Mouse (Mus musculus) left cerebral cortex, adult 18-20 months (tissue): ENCODE measurements at regions not wholly inside any gene's neighbourhood (a gene's known extent, or its start where the extent isn't known, plus 50 kb on each side); places are given as distances from the start of the nearest gene placed in this dataset.

Experiments used
- DNase-seq, 2 experiments: peaks; one replicate each; pipeline ENCODE4 v3.0.0; 2021 to 2022; ENCODE audit warnings: low spot score in 2 of 2, mixed read lengths in 1 of 2

- DNase-seq = no peak
Observed at GRCm38 (mm10) chr14:100610017-100610760, 325.7 kb upstream of the Klf12 start.

DNA sequence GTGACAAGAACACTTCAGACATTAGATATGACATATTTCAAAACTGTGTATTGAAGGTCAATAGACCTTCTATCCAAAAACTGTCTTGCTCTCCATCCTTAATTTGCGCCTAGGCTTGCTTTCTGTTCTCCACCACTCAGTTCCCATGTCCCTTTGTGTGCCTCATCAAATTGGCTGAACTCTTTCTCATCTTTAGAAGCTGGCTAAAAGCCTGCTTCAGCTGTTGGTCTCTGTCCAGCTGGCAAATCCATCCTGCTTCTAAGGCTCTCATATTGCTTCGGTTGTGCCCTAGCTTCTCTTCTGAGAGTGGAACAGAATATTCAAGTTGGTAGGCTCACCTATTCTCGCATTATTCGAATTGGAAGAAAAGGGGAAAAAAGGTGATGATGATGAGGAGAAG, 322.6 kb upstream of the Klf12 start:
- DNase-seq = no peak

DNA sequence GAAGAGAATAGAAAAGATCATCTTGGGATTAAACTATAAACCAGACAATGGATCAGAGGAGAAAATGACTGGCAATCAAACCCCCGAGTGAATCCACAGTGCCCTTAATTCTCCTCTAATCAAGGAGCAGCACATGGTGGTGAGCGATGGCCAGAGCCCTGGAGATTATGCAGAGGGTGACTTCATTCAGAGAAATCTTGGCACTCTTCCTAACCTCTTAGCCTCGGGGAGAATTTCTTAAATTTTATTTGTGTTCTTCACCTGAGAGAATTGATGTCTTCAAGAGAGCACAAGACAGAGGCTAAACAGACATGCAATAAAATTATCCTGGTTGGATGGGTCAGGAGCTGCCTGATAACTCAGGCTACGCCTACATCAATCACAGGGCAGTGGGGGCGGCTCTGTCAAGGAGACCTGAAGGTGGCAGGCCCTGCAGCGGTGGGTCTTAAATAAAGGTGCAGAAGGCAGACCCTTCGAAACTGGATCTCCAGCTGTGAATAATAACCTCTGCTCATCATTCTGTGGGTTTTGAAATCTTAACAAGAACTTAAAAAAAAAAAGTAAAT, 316.5 kb upstream of the Klf12 start:
- no peak for DNase-seq

DNA sequence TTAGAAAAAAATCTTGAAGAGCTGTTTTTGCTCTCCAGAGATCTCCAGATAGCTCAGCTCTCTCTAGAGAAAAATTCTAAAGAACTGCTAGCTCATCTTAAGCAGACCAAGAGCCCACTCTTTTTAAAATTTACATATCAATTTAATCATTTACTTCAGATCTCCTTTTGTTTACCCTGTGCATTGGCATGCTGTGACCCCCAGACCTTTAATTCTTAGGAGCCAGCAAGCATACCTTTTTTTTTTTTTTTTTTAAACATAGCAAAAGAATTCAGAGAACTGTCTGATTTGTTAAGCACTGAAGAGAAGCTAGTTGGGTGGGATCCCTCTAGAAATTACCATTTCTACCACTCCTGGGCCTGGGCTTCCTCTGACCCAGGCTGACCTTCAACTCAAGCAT, 285.5 kb upstream of the Klf12 start:
- DNase-seq = no peak

DNA sequence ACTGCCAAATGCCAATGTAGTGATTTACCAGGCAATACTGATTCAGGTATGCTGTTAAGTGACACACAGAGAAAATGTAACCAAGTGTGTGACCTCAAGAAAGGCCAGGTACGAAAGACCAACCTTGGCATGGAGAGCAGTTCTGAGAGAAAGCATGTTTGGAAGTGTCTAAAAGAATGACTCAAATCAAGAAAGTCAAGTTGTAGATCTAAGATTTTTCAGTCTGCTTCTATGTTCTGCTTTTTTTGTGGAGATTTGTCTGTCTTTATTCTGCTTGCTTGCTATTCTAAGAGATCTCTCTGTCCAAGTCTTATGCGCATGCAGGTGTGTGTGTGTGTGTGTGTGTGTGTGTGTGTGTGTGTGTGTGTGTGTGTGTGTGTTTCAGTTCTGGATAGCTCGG, 277.4 kb upstream of the Klf12 start:
- DNase-seq = no peak

DNA sequence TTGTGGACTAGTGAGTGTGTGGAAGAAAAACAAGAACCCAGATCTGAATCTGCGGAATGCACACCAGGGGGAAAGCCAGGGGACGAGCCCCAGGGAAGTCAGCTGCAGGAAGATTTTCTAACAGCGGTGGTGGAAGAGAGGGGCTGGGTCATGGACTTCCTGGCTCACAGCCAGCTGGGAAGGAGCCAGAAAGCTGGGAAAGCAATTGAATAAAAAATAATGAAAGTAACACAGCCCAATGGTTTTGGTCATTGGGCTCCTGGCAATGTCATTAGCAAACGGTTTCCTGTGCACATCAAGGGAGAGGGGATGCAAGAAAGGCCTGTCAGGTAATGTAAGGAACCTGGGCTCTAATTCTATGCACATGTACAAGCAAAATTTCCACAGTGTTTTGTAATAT, 273.9 kb upstream of the Klf12 start:
- no peak for DNase-seq

GRCm38 (mm10) chr14:100552466-100552865, 268.0 kb upstream of the Klf12 start:
- DNase-seq = no peak

DNA sequence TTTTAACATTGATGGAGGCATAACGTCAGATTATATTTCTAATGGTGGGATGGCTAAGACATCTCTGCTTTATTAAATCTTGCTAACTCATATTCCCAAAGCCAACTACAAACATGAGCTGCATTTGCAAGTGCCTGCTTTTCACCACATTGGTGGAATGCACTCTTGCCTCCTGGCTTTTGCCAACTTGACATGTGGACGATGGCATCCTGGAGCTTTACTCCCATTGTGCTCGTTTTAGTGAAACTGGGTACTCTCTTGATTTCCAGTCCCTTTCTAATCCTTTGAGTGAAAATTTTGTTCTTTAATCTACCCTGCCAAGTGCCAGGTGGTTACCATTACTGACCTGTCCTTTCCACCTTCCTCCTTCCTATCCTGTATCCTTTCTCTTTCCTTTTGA, 265.8 kb upstream of the Klf12 start:
- no peak for DNase-seq

DNA sequence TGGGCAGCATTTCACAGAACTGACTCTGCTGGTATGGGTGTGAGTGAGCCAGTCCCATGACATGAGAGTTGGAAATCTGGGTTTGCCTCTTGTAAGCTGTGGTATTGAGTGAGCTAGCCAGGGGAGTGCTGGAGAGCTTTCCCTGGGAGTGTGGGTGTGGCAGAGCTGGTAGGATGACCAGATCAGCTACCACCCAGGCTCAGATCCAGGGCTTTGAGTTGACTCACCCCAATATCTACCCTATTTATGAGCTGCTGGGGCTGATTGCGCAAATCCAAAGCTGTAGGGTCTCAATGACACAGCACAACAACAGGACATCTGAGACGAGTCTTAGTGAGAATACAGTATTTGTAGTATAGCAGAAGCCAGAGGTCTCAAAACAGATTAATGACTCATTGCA, 245.7 kb upstream of the Klf12 start:
- DNase-seq = no peak

DNA sequence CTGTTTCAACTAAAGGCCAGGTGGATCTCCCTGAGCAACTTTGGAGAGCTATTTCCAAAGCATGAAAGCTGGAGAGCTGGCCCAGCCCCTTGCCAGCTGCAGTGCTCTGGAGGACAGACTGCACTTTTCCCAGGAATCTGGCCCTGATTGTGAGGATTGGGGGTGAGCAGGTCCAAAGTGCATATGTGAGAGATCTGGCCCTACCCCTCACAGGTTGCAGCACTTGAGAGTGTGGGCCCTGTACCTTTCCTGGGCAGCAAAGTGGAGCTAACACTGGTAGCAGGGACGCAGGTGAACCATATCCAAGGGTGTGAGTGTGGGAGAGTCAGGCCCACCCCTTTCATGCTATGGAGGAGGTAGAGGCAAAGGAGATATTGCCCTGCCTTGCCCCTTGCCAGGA, 245.3 kb upstream of the Klf12 start:
- no peak for DNase-seq

DNA sequence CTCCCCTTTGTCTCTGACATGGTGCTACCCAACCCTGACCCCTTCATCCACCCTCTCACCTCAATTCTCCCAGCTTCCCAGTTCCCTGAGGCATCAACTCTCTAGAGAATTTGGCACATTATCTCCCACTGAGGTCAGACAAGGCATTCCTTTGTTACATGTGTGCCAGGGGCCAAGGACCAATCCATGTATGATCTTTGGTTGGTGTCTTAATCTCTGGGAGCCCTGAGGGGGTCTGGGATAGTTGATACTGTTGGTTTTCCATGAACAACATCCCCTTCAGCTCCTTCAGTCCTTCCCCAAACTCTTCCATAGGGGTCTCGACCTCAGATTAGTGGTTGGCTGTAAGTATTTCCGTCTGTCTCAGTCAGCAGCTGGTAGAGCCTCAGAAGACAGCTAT, 224.9 kb upstream of the Klf12 start:
- DNase-seq = no peak

DNA sequence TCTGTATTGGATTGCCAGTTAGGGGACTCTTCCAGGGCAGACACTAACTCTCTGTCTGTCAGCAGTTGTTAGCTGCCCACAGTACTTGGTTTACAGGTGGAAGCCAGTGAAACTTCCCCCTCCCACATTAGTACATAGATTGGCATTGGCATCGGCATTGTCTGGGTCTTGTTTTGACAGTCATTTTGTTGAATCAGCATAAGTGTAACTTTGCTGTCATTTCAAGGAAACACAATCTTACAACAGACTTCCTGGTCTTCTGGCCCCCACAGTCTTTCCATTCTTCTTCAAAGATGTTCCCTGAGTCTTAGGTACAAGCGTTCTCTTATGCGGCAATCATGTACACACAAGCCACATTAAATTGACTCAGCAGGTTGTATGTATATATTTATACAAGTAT, 223.6 kb upstream of the Klf12 start:
- no peak for DNase-seq

DNA sequence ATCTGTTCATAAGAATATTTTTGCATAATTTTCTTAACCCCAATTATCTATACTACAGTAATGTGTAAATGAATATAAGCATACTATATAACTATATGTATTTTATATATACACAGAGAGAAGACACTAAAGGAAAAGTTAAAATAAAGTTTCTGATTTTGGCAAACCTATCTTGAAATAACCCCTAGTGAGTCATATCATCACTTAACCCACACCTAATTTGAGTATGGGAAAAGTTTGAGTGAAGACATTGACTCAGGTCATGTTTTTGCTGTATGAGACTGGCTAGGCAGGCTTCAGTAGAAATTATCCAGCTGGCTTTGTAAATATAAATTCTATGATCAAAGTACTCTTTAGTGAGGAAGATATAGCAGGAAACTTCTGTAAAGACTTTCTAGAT, 223.1 kb upstream of the Klf12 start:
- DNase-seq = no peak

DNA sequence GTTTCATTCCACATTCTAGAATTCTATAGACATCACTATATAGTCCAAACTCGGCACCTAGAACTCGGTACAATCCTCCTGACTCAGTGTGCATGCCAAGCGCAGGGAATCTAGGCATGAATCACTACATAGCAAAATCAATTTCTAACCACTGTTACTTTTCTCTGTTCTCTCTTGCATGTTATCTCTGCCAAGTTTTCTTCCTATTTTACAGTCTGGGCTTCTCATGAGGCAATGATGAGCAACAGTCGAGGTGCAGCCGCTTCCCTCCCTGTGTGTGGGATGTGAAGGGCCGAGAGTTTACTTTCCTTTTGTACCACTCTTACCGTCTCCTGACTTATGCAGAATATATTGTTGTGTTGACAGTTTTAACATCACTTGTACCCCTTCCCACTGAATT, 204.4 kb upstream of the Klf12 start:
- DNase-seq = no peak

GRCm38 (mm10) chr14:100485489-100485888, 201.0 kb upstream of the Klf12 start:
- no peak for DNase-seq

DNA sequence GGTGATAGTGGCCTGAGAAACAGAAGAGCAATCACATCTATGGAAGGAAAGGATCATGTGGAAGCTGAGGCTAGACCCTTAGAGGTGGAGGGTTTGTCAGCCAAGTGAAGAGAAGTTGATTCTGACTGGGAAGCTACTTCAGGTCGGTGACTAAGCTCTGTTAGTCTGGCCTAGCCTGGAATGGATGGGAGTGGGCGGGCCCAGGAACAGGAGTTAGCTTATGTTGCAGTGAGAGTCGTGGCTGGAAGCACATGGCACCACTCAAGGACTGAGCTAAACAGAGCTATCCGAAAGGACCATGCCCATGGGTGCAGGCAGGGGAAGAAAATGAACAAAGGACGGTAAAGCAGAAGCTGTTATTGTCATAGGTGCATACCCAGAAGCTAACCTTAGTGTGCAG, 199.6 kb upstream of the Klf12 start:
- peak; percentile 33 to 38 for DNase-seq

DNA sequence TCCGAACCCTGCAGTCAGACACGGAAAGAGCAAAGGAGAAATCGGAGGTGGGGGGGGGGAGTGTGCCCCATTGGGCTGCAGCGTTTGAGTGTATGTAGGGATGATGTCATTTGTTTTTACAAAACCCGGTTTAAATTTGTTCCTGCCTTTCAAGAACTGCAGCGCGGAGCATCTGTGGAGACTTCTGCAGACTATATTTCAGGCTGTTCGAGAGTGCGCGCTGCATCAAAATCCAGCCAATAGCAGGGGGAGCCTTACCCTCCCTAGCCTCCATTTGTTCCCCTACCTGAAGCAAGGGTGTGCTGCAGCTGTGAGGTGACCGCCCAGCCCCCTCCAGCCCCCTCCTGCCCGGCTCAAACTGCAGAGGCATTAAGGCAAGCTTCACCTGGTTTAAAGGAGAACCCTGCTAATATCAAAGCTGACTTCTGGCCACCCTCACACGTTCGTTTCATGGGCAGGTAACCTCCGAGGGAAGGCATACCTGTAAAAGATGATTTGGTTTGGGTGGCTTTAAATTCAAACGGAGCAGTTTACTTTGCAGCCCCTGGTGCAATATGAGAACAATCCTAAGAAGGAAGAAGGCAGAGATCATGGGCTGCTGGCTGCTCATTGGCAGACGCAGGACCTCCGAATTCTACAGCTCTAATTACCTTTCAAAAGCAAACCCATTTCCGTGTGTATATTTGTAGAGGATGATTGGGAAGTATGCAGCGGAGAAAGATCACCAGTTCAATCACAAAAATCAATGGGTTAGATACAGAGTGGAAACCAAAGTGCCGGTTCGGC, 193.3 kb upstream of the Klf12 start:
- DNase-seq = peak in 1 of 2 experiments; percentile 33

GRCm38 (mm10) chr14:100468311-100468710, 183.8 kb upstream of the Klf12 start:
- DNase-seq = no peak

- DNase-seq = no peak
Observed at GRCm38 (mm10) chr14:100462321-100462720, 177.8 kb upstream of the Klf12 start.

DNA sequence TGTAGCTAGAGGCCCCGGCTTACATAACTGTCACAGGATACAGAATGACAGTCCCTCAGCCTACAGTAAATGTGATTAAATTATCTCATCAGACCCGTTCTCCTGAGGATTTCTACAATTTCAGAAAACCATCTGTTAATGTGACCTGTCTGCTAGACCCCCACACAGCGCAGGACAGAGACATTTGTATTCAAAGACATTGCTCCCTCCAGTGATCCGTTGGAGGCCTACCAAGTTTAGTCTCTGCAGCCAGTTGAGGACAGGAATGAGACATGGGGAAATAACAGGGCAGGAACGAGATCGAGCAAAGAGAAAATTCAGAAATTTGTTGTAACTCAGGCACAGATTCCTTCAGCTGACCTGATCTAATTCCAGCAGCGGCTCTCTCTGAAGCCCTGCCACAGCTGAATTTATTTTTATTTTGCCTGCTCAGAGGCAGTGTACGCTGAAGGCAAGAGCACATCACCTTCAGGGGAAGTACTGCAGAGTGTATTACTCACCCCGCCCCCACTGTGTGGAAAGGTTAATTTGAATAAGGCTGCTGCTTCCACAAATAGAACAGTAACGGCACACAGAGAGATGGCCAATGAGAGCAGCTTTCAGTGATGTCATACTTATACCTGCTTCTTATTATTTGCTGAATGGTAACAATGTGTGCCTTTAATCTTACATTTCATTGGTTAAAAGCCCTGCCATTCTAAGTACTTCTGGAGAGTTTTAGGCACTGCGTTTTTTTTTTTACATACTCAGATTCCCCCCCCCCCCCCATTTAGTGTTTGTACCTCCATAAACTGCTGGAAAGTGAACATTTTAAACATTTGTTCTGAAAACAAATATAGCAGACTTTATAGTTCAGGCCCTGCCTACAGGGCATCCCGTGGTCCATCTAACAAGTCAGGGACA, 176.9 kb upstream of the Klf12 start:
- DNase-seq = peak; percentile 74 to 76

GRCm38 (mm10) chr14:100459601-100460290, 175.3 kb upstream of the Klf12 start:
- DNase-seq = no peak
